Mouse (Mus musculus) layer of hippocampus, postnatal 10 days (tissue): Measurements from ENCODE around the gene Vwa3a. TPM values are rescaled to one million over a fixed set of nuclear protein-coding genes. Genes with fewer than 3 reads are reported as not detected.

Source experiments
- DNase-seq, 2 experiments: peaks; one replicate each; pipeline ENCODE4 v3.0.0; 2021; ENCODE audit warnings: low spot score in 2 of 2
- total RNA-seq, 2 experiments: library from RNA; stranded (reverse); gene quantifications; 2 replicates each; pipeline ENCODE4 v1.2.3; 2021

The Vwa3a gene
- total RNA-seq, 2 experiments from 2014 or later: 9.2 to 10.2 TPM

- peak; percentile 99 for DNase-seq
Measured at GRCm38 (mm10) chr7:120835449-120836359, 96.6 kb downstream of the Vwa3a start.

GRCm38 (mm10) chr7:120836361-120836760 is 97.2 kb downstream of the Vwa3a start:
- DNase-seq: no peak

GRCm38 (mm10) chr7:120838436-120839160 is 99.5 kb downstream of the Vwa3a start:
- DNase-seq: no peak

- DNase-seq: no peak
Measured at GRCm38 (mm10) chr7:120839786-120840185, 100.7 kb downstream of the Vwa3a start.

GRCm38 (mm10) chr7:120842345-120843036 is 103.4 kb downstream of the Vwa3a start, which contains the start of gene Eef2k:
TSS of gene Eef2k (plus strand) at chr7:120842831.
- peak in 1 of 2 experiments; percentile 85 for DNase-seq

DNA sequence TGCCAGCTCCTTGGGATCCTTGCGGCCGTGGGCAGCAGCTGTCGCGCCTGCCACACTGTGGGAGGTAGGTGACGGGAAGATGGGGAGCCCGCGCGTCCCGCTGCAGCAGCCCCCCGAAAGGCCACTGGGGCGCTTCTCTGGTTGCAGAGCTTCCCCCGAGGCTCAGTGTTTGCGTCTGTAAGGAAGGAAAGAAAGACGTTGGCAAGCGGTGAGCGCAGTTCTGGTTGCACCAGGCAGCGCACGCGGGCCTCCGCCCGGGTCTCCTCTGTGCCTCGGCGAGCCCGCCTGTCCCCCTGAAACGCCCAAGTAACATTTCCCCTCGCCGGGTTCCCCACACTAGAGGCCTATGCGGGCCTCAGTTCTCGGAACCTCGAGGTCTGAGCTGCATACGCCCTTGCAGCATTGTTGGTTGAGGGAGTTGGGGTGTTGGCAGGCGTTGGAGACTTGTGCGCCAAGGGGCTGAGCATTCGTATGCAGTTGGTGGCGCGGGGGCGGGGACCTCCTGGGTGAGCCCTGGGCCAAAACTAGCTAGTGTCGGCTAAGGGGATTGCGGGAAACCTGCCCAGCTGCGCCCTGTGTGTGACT is 104.0 kb downstream of the Vwa3a start:
- peak; percentile 92 to 93 for DNase-seq

DNA sequence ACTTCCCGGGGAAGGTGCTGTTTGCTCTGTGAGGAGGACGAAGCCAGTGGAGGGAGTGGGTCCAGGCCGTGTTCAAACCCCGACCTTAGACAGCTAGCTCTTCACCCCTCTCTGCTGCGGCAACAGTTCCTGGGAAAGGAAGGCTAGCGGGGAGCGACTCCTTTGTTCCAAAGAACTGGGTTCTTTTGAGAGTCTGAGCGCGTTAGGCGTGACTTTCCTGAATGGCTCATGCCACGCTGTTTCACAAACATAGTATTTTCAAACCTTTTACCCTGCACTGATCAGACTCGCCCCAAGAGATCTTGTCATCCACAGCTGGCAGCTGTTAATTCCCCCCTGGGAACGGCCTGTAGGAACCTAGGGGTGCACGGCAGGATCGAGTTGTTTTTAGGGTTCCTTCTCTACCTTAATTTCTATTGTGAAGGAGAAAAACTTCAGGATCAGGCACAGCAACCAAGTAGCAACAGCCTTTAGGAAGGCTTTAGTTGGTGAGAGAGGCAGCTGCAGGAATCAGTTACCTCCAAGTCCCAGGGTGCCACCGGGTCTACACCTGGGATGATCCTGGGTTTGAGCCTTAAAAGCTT is 104.8 kb downstream of the Vwa3a start:
- DNase-seq: peak in 1 of 2 experiments; percentile 34

DNA sequence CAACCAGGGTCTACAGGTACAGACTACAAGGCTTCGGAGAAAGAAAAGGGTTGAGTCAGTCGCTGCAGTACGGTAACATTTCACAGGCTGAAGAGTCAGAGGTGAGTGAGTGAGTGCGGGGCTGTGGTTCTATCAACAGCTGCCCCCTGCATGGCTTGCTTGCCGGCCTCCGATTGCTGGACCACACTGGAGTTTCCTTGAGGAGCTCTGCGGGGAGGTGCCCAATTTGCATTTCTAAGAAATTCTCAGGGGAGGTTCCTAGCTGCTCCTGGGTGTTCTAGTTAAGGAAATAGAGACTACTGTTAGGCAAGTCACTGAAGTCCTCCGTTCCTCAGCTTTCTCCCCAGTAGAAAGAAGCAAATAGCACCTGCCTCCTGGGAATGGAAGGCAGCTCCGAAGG is 105.6 kb downstream of the Vwa3a start:
- DNase-seq: no peak

GRCm38 (mm10) chr7:120848831-120849512 is 109.9 kb downstream of the Vwa3a start:
- DNase-seq: no peak

DNA sequence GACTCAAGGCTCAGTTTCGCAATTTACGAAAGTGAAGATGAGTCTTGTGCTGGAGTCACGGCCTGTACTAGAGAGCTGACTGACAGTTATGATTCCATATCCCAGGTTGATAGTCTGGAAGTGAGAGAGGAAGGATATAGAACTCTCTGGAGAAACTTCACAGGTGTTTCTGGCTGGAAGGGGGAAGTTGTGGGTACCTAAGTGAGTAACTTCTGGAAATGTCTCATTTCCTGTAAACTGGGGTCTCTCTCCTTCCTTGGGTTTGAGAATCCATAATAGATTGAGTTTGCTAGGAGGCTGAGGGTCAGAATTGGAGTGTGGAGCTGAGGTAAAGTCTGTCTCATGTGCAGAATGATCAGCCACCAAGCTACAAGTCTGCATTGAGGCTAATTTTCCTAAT is 111.0 kb downstream of the Vwa3a start:
- no peak for DNase-seq

Other genes with a start within 250 kb of the Vwa3a start
- gene Uqcrc2, start 104.1 kb upstream of the Vwa3a start, total RNA-seq: 100 to 1,000 TPM; 218 to 263 TPM
- gene Pdzd9, start 69.0 kb upstream of the Vwa3a start, total RNA-seq: under 1 TPM in 1 of 2 experiments, not detected in 1; 0.27 TPM
- 10 to 100 TPM; 50.0 to 57.7 TPM for gene Mosmo, start 61.7 kb upstream of the Vwa3a start, total RNA-seq
- under 1 TPM in 1 of 2 experiments, not detected in 1; 0.27 TPM for gene Gm5737, start 73.0 kb downstream of the Vwa3a start, total RNA-seq
- 10 to 100 TPM; 38.9 to 41.7 TPM for gene Eef2k, start 103.5 kb downstream of the Vwa3a start, total RNA-seq
- 10 to 100 TPM; 31.3 to 32.0 TPM for gene Polr3e, start 178.4 kb downstream of the Vwa3a start, total RNA-seq
- gene Cdr2, start 243.0 kb downstream of the Vwa3a start, total RNA-seq: 1 to 10 TPM; 3.1 to 3.9 TPM
- gene Mfsd13b, start 243.2 kb downstream of the Vwa3a start, total RNA-seq: under 1 TPM; 0.27 to 0.40 TPM